Mouse (Mus musculus) heart, embryonic 15.5 days (tissue): ENCODE measurements around the gene Nckap1l. TPM values are rescaled to one million over a fixed set of nuclear protein-coding genes. Genes with fewer than 3 reads are reported as not detected.

ENCODE experiments used
- ATAC-seq: fragments of 200-750 bp; cut with Nextera tagmentation; replicated peaks from 2 replicates; pipeline ENCODE4 v1.8.0; 2017; ENCODE audit warnings: low read depth, moderate TSS enrichment; ENCODE audit not compliant: insufficient number of reproducible peaks, insufficient read depth, low FRiP score
- H3K27ac ChIP-seq: fragments of 300-500 bp; sonication (generic); 2 replicates; pipeline ENCODE4 v1.5.1; 2015; ENCODE audit warnings: mild to moderate bottlenecking, inconsistent platforms
- H3K27me3 ChIP-seq: fragments of 300-500 bp; sonication (generic); 2 replicates; pipeline ENCODE4 v1.6.1; 2015; ENCODE audit warnings: inconsistent platforms
- H3K36me3 ChIP-seq: fragments of 300-500 bp; sonication (generic); 2 replicates; pipeline ENCODE4 v1.6.1; 2015; ENCODE audit warnings: mild to moderate bottlenecking, inconsistent platforms
- H3K4me1 ChIP-seq: fragments of 300-500 bp; sonication (generic); replicated peaks from 2 replicates; pipeline ENCODE4 v1.6.1; 2015; ENCODE audit warnings: inconsistent platforms
- H3K4me2 ChIP-seq: fragments of 300-500 bp; sonication (generic); 2 replicates; pipeline ENCODE4 v1.6.1; 2015; ENCODE audit warnings: inconsistent platforms, mild to moderate bottlenecking, moderate library complexity
- H3K4me3 ChIP-seq: fragments of 300-500 bp; sonication (generic); 2 replicates; pipeline ENCODE4 v1.5.1; 2015; ENCODE audit warnings: mild to moderate bottlenecking, inconsistent platforms
- H3K9ac ChIP-seq: fragments of 300-500 bp; sonication (generic); 2 replicates; pipeline ENCODE4 v1.6.1; 2015; ENCODE audit warnings: mild to moderate bottlenecking, inconsistent platforms
- H3K9me3 ChIP-seq: fragments of 300-500 bp; sonication (generic); replicated peaks from 2 replicates; pipeline ENCODE4 v1.6.1; 2016; ENCODE audit warnings: inconsistent platforms
- WGBS: fragments of 180-500 bp; shearing (Covaris S2); methylation state at CpG from one replicate; pipeline ENCODE4 v1.1.7; 2015; ENCODE audit warnings: mixed read lengths; 5-methylcytosine and 5-hydroxymethylcytosine counted together
- polyA plus RNA-seq: library from polyadenylated mRNA; unstranded; fragments of >200 nt; fragmentation: Nextera tagmentation; extraction: Ambion mirVana; gene quantifications from 2 replicates; pipeline ENCODE4 v1.2.1, GENCODE M21; 2015

The Nckap1l gene
- polyA plus RNA-seq, 1 experiment from 2014 or later: 2.1 TPM

DNA sequence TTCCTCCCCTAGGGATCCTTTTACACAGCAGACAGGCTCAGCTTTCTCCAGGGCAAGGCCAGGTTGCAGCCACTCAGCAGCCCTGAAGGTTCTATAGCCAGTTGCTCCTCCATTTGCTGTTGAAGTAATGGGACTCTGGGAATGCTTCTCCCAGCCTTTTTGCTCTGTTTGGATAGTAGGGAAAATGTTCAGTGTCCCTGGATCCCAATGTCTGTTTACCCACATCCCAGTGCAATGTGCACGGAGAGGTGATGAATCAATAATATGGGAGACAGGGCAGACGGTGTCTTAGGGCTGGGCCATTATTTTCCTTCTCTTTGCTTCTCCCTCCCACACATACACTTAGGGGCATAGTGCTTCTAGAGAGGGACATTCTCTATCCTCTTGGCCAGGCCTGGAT is 85.7 kb downstream of the Nckap1l start:
- peaks cover 28% of the 10 kb centered on the region for H3K27me3 ChIP-seq
- no peak overlapping the region for H3K9ac ChIP-seq
- no peak overlapping the region for H3K27ac ChIP-seq
- WGBS: 71% methylated on average over 2 of the region's 2 CpGs
- ATAC-seq: no peak
- no peaks in the 10 kb centered on the region for H3K9me3 ChIP-seq
- H3K36me3 ChIP-seq: no peaks in the 10 kb centered on the region
- H3K4me1 ChIP-seq: peaks cover 27% of the 10 kb centered on the region
- H3K4me2 ChIP-seq: no peak overlapping the region
- H3K4me3 ChIP-seq: no peak overlapping the region

DNA sequence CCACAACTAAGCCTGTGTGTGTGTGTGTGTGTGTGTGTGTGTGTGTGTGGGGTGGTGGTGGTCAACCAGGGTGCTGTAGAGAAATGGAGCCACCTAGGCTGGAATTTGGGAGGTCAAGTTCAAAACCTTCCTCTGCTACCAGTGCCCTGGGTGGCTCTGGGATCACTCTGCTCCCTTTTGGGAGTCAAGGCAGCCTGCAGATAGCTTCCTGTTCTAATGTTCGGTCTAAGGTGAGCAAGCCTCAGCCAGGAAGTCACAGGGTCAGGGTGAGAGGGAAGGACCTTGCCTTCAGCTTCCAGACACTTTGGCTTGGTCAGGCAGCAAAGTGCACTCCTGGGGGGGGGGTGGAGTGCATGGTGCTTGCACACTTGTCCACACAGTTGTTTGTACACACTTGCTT is 87.1 kb downstream of the Nckap1l start:
- H3K4me3 ChIP-seq: no peak overlapping the region
- no peaks in the 10 kb centered on the region for H3K36me3 ChIP-seq
- ATAC-seq: no peak
- peaks cover 26% of the 10 kb centered on the region for H3K27me3 ChIP-seq
- H3K27ac ChIP-seq: no peak overlapping the region
- H3K4me1 ChIP-seq: peaks cover 25% of the 10 kb centered on the region
- WGBS: 42% methylated on average over 1 of the region's 1 CpGs
- H3K9me3 ChIP-seq: no peaks in the 10 kb centered on the region
- H3K9ac ChIP-seq: no peak overlapping the region
- H3K4me2 ChIP-seq: no peak overlapping the region

DNA sequence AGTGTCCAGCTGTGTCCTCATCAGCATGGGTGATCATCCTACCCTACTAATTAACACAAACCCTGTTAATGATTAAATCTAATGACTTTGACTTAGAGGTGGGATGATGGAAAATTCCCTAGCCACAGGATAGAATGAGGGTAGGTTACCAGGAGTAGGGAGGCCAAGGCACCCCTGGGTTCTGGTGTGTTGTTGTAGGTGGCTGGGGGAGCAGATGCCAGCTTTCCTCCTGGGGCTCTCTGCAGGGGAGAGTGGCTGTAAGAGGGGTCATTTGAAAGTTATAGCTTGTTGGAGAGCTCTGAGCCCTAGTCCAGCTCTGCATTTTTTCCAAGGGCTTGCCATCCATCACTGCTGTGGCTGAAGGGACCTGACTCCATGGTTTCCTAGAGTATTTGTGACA is 88.9 kb downstream of the Nckap1l start:
- H3K27ac ChIP-seq: no peak overlapping the region
- H3K36me3 ChIP-seq: no peaks in the 10 kb centered on the region
- peaks cover 15% of the 10 kb centered on the region for H3K27me3 ChIP-seq
- no peak for ATAC-seq
- no peak overlapping the region for H3K4me3 ChIP-seq
- no peak overlapping the region for H3K4me2 ChIP-seq
- H3K4me1 ChIP-seq: peaks cover 9% of the 10 kb centered on the region
- no peaks in the 10 kb centered on the region for H3K9me3 ChIP-seq
- H3K9ac ChIP-seq: no peak overlapping the region

DNA sequence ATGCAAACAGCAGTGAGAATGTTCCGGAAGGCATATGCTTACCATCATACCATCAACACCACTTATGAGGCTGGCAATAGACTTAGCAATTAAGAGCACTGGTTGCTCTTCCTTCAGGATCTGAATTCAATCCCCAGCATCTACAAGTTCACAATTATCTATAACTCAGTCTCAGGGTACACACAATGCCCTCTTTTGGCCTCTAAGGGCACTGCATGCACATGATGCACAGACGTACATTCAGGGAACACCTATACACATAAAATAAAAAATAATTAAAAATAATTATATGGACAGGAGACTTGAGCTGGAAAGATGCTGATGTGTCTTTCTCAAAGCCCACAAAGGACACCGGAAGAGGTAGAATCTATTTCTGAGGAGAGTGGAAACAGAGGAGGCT is 94.4 kb downstream of the Nckap1l start:
- Histone ChIP-seq H3K4me3 (no peak overlapping the region), H3K27me3 (no peaks in the 10 kb centered on the region), H3K9me3 (no peaks in the 10 kb centered on the region), H3K36me3 (no peaks in the 10 kb centered on the region), H3K27ac (no peak overlapping the region), H3K9ac (no peak overlapping the region), H3K4me1 (no peaks in the 10 kb centered on the region), H3K4me2 (no peak overlapping the region)
- 81% methylated on average over 3 of the region's 3 CpGs for WGBS
- ATAC-seq: no peak

Other genes starting within 250 kb of the Nckap1l start
- gene Cbx5, start 214.0 kb upstream of the Nckap1l start, polyA plus RNA-seq: 80.0 and 84.2 TPM in 2 replicates
- gene Hnrnpa1, start 213.4 kb upstream of the Nckap1l start, polyA plus RNA-seq: 367 and 376 TPM in 2 replicates
- 1.9 and 5.0 TPM in 2 replicates for gene Nfe2, start 195.4 kb upstream of the Nckap1l start, polyA plus RNA-seq
- gene Copz1, start 181.1 kb upstream of the Nckap1l start, polyA plus RNA-seq: 145 and 168 TPM in 2 replicates
- gene Gpr84, start 143.2 kb upstream of the Nckap1l start, polyA plus RNA-seq: 0.11 and 0.25 TPM in 2 replicates
- 5.9 and 10.5 TPM in 2 replicates for gene Zfp385a, start 113.7 kb upstream of the Nckap1l start, polyA plus RNA-seq
- gene Itga5, start 87.0 kb upstream of the Nckap1l start, polyA plus RNA-seq: 62.4 and 70.8 TPM in 2 replicates
- gene Gtsf1, start 23.3 kb upstream of the Nckap1l start, polyA plus RNA-seq: 28.5 and 32.6 TPM in 2 replicates
- gene Gtsf2, start 5.3 kb upstream of the Nckap1l start, polyA plus RNA-seq: not detected in 2 replicates
- gene Pde1b, start 49.2 kb downstream of the Nckap1l start, polyA plus RNA-seq: 2.1 and 3.5 TPM in 2 replicates
- gene Ppp1r1a, start 84.2 kb downstream of the Nckap1l start, polyA plus RNA-seq: 55.3 and 62.0 TPM in 2 replicates
- not detected in 2 replicates for gene Glycam1, start 111.3 kb downstream of the Nckap1l start, polyA plus RNA-seq